Mouse (Mus musculus): ENCODE measurements around the gene Stmn1. TPM values are rescaled to one million over a fixed set of nuclear protein-coding genes. Genes with fewer than 3 reads are reported as not detected.

Stmn1 gene
- total and polyA plus RNA-seq, 2 experiments from 2014 or later: 1,269 to 6,261 TPM

DNA sequence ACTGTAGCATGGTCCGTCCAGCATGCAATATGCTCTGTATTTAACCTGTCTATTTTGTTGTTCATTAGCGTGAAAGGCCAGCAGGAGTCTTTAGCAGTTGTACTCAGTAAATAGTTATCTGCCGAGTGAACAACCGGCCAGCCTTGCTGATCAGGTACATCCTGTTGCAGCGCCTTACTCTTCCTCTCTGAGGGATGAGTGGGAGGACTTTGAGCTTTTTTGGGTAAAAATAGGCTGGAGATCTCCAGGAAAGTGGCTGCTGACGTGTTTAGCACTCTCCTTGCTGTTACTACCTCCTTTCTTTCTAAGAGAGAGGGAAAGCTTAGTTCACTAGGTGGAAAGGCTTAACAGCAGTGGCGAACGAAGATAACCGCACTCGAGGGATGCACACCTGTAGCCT lies 49.6 kb downstream of the Stmn1 start:
- Histone ChIP-seq H3K36me3 (ENCODE audit: insufficient read depth, low read length) (no peaks in the 10 kb centered on the region), H3K4me2 (ENCODE audit: low read depth, low read length, poor library complexity, severe bottlenecking) (no peak overlapping the region), H3K4me1 (ENCODE audit: insufficient read depth, low read length) (no peaks in the 10 kb centered on the region), H3K4me3 (ENCODE audit: low read depth, low read length) (no peak overlapping the region), H3K27me3 (ENCODE audit: insufficient read depth, low read length) (no peaks in the 10 kb centered on the region), H3K27ac (ENCODE audit: low read depth, low read length) (no peak overlapping the region), H3K9ac (replicated peaks; ENCODE audit: low read length, poor library complexity, severe bottlenecking) (no peak overlapping the region), H3K9me3 (ENCODE audit: low read length) (no peaks in the 10 kb centered on the region)
- ATAC-seq (ENCODE audit: low FRiP score) (no peak), DNase-seq (ENCODE audit: low spot score) (no peak)
- TF ChIP-seq CTCF (IDR thresholded peaks at IDR 0.05): no peak
- 84% methylated on average over 10 of the region's 10 CpGs for WGBS

DNA sequence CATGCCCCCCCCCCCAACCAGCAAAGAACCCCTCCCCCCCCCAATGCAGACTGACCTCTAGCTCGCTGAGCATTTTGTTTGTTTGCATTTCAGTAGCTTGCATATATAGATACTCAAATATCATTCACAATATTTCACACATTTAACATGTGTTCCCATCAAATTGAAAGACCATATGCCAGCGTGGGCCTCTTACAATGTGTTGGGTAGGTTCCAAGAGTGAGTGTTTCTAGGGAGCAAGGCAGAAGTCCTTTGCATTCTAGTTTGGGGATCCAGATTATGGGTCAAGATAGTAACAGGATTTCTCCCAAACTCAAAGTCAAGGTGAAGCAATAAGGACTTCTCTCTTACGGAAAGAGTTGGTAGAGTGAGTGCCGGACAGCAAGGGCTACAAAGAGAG lies 50.4 kb downstream of the Stmn1 start:
- WGBS: 98% methylated on average over 4 of the region's 4 CpGs
- ATAC-seq (ENCODE audit: low FRiP score): no peak

DNA sequence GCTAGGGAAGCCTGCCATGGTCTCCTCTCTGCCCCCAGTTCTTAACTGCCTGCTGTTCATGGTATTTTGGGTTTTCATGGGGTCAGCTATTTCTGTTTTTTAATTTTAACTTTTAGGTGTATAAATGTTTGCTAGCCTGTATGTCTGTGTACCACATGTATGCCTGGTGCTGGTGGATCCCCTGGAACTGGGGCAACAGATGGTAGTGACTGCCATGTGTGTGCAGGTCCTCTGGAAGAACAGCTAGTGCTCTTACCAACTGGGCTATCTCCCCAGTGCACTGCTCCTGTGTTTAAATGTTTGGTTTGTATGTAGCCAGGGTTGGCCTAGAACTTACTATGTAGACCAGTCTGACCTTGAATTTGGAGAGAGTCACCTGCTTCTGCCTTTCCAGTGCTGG lies 51.2 kb downstream of the Stmn1 start:
- H3K9ac ChIP-seq (replicated peaks; ENCODE audit: low read length, poor library complexity, severe bottlenecking): no peak overlapping the region
- no peak overlapping the region for H3K4me3 ChIP-seq (ENCODE audit: low read depth, low read length)
- no peaks in the 10 kb centered on the region for H3K27me3 ChIP-seq (ENCODE audit: insufficient read depth, low read length)
- H3K4me1 ChIP-seq (ENCODE audit: insufficient read depth, low read length): no peaks in the 10 kb centered on the region
- no peak for TF ChIP-seq CTCF (IDR thresholded peaks at IDR 0.05)
- no peak for DNase-seq (ENCODE audit: low spot score)
- no peak overlapping the region for H3K4me2 ChIP-seq (ENCODE audit: low read depth, low read length, poor library complexity, severe bottlenecking)
- no peak for ATAC-seq (ENCODE audit: low FRiP score)
- H3K27ac ChIP-seq (ENCODE audit: low read depth, low read length): no peak overlapping the region
- H3K9me3 ChIP-seq (ENCODE audit: low read length): no peaks in the 10 kb centered on the region
- no peaks in the 10 kb centered on the region for H3K36me3 ChIP-seq (ENCODE audit: insufficient read depth, low read length)

More for the DNA sequence above, 50.4 kb downstream of the Stmn1 start:
- DNase-seq (ENCODE audit: low spot score): no peak
- H3K4me3 ChIP-seq (ENCODE audit: low read depth, low read length): no peak overlapping the region
- H3K4me2 ChIP-seq (ENCODE audit: low read depth, low read length, poor library complexity, severe bottlenecking): no peak overlapping the region
- no peaks in the 10 kb centered on the region for H3K36me3 ChIP-seq (ENCODE audit: insufficient read depth, low read length)
- H3K9me3 ChIP-seq (ENCODE audit: low read length): no peaks in the 10 kb centered on the region
- no peak overlapping the region for H3K27ac ChIP-seq (ENCODE audit: low read depth, low read length)
- H3K4me1 ChIP-seq (ENCODE audit: insufficient read depth, low read length): no peaks in the 10 kb centered on the region
- H3K9ac ChIP-seq (replicated peaks; ENCODE audit: low read length, poor library complexity, severe bottlenecking): no peak overlapping the region
- no peak for TF ChIP-seq CTCF (IDR thresholded peaks at IDR 0.05)
- H3K27me3 ChIP-seq (ENCODE audit: insufficient read depth, low read length): no peaks in the 10 kb centered on the region

Small RNA genes lying within 50 kb of the gene (microRNA-seq; reads per million reads assigned to microRNA genes)
- not detected for gene Gm23634 (ENCODE audit: borderline number of aligned reads)

Other genes starting within 250 kb of the Stmn1 start
- gene Catsper4, start 240.9 kb upstream of the Stmn1 start, total RNA-seq (2014; rRNA removed): 0.38 TPM in 1 of 2 replicates, not detected in the other
- 0.16 TPM in 1 of 2 replicates, not detected in the other for gene Catsper4, start 240.9 kb upstream of the Stmn1 start, polyA plus RNA-seq (2015; fragmentation: Nextera tagmentation; extraction: Ambion mirVana)
- gene Cnksr1, start 229.9 kb upstream of the Stmn1 start, total RNA-seq (2014; rRNA removed): 0.27 and 0.38 TPM in 2 replicates
- gene Cnksr1, start 229.9 kb upstream of the Stmn1 start, polyA plus RNA-seq (2015; fragmentation: Nextera tagmentation; extraction: Ambion mirVana): 0.13 and 0.28 TPM in 2 replicates
- not detected in 2 replicates for gene E130218I03Rik, start 224.7 kb upstream of the Stmn1 start, total RNA-seq (2014; rRNA removed)
- 0.31 and 0.49 TPM in 2 replicates for gene E130218I03Rik, start 224.7 kb upstream of the Stmn1 start, polyA plus RNA-seq (2015; fragmentation: Nextera tagmentation; extraction: Ambion mirVana)
- 10.6 and 15.4 TPM in 2 replicates for gene Zfp593, start 222.7 kb upstream of the Stmn1 start, total RNA-seq (2014; rRNA removed)
- gene Zfp593, start 222.7 kb upstream of the Stmn1 start, polyA plus RNA-seq (2015; fragmentation: Nextera tagmentation; extraction: Ambion mirVana): 9.2 and 11.1 TPM in 2 replicates
- not detected in 2 replicates for gene Gm30191, start 221.4 kb upstream of the Stmn1 start, total RNA-seq (2014; rRNA removed)
- gene Gm30191, start 221.4 kb upstream of the Stmn1 start, polyA plus RNA-seq (2015; fragmentation: Nextera tagmentation; extraction: Ambion mirVana): 0.37 and 0.42 TPM in 2 replicates
- 18.0 and 27.1 TPM in 2 replicates for gene Grrp1, start 214.2 kb upstream of the Stmn1 start, total RNA-seq (2014; rRNA removed)
- 15.7 and 17.8 TPM in 2 replicates for gene Grrp1, start 214.2 kb upstream of the Stmn1 start, polyA plus RNA-seq (2015; fragmentation: Nextera tagmentation; extraction: Ambion mirVana)
- gene Pdik1l, start 180.4 kb upstream of the Stmn1 start, total RNA-seq (2014; rRNA removed): 44.8 and 49.7 TPM in 2 replicates
- 27.6 and 30.8 TPM in 2 replicates for gene Pdik1l, start 180.4 kb upstream of the Stmn1 start, polyA plus RNA-seq (2015; fragmentation: Nextera tagmentation; extraction: Ambion mirVana)
- 1.5 and 2.0 TPM in 2 replicates for gene Trim63, start 153.2 kb upstream of the Stmn1 start, total RNA-seq (2014; rRNA removed)
- gene Trim63, start 153.2 kb upstream of the Stmn1 start, polyA plus RNA-seq (2015; fragmentation: Nextera tagmentation; extraction: Ambion mirVana): 0.49 and 0.73 TPM in 2 replicates
- gene Slc30a2, start 125.1 kb upstream of the Stmn1 start, total RNA-seq (2014; rRNA removed): not detected in 2 replicates
- 0.17 and 0.21 TPM in 2 replicates for gene Slc30a2, start 125.1 kb upstream of the Stmn1 start, polyA plus RNA-seq (2015; fragmentation: Nextera tagmentation; extraction: Ambion mirVana)
- gene Extl1, start 84.5 kb upstream of the Stmn1 start, total RNA-seq (2014; rRNA removed): 2.1 and 2.2 TPM in 2 replicates
- gene Extl1, start 84.5 kb upstream of the Stmn1 start, polyA plus RNA-seq (2015; fragmentation: Nextera tagmentation; extraction: Ambion mirVana): 0.79 and 1.2 TPM in 2 replicates
- gene Pafah2, start 72.0 kb upstream of the Stmn1 start, total RNA-seq (2014; rRNA removed): 8.3 and 11.6 TPM in 2 replicates
- gene Pafah2, start 72.0 kb upstream of the Stmn1 start, polyA plus RNA-seq (2015; fragmentation: Nextera tagmentation; extraction: Ambion mirVana): 5.7 and 6.7 TPM in 2 replicates
- gene Paqr7, start 28.4 kb downstream of the Stmn1 start, total RNA-seq (2014; rRNA removed): 69.2 and 97.8 TPM in 2 replicates
- gene Paqr7, start 28.4 kb downstream of the Stmn1 start, polyA plus RNA-seq (2015; fragmentation: Nextera tagmentation; extraction: Ambion mirVana): 38.9 and 41.3 TPM in 2 replicates
- 1.5 and 2.0 TPM in 2 replicates for gene Aunip, start 42.7 kb downstream of the Stmn1 start, total RNA-seq (2014; rRNA removed)
- gene Aunip, start 42.7 kb downstream of the Stmn1 start, polyA plus RNA-seq (2015; fragmentation: Nextera tagmentation; extraction: Ambion mirVana): 0.91 and 1.3 TPM in 2 replicates
- gene Mtfr1l, start 67.1 kb downstream of the Stmn1 start, total RNA-seq (2014; rRNA removed): 135 and 167 TPM in 2 replicates
- gene Mtfr1l, start 67.1 kb downstream of the Stmn1 start, polyA plus RNA-seq (2015; fragmentation: Nextera tagmentation; extraction: Ambion mirVana): 191 and 196 TPM in 2 replicates
- 22.8 and 26.1 TPM in 2 replicates for gene Selenon, start 83.8 kb downstream of the Stmn1 start, total RNA-seq (2014; rRNA removed)
- 9.1 and 9.4 TPM in 2 replicates for gene Selenon, start 83.8 kb downstream of the Stmn1 start, polyA plus RNA-seq (2015; fragmentation: Nextera tagmentation; extraction: Ambion mirVana)
- 17.1 and 28.7 TPM in 2 replicates for gene Man1c1, start 236.0 kb downstream of the Stmn1 start, total RNA-seq (2014; rRNA removed)
- 2.7 and 3.4 TPM in 2 replicates for gene Man1c1, start 236.0 kb downstream of the Stmn1 start, polyA plus RNA-seq (2015; fragmentation: Nextera tagmentation; extraction: Ambion mirVana)

All from midbrain, postnatal 0 days (tissue).